Mouse (Mus musculus): ENCODE measurements around the gene Orm1.

DNA sequence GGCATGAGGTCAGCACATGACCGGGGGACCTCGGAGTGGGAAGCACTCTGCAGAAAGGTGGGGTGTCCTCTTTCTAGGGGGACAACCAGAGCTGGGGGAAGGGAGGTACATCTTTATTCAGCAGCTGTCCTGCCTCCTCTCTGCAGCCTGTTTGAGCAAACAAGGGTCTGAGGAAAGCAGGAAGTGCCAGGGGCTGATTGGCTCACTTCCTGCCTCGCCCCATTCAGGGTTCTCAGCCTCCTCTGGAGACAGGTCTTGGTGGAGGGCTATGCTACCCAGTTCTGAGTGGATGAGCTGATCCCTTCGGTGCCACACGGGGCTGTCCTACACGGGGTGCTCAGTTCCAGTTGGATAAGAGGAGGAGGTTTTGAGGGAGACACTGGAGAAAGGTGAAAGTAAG is 47.0 kb downstream of the Orm1 start:
- TF ChIP-seq CTCF (IDR thresholded peaks at IDR 0.05; ENCODE audit: borderline replicate concordance, control insufficient read depth, extremely low read depth, insufficient read depth, low read length, poor library complexity) (0 out of 2 replicates have a peak, but pooled peaks have one; percentile 24), POLR2A (IDR thresholded peaks at IDR 0.05; ENCODE audit: control insufficient read depth, extremely low read depth, insufficient read depth, low read length, poor library complexity) (no peak)

All from thymus, adult 2 months (tissue).